Mouse (Mus musculus) CD4-positive, CD25-positive, alpha-beta regulatory T cell, adult 4 months (primary cell): Measurements from ENCODE around the gene Chit1. TPM values are rescaled to one million over a fixed set of nuclear protein-coding genes. Genes with fewer than 3 reads are reported as not detected.

Experiments used
- ATAC-seq: one replicate; pipeline ENCODE4 v1.8.0; 2017
- polyA plus RNA-seq, 2 experiments: library from polyadenylated mRNA; unstranded; fragments of 100-300 nt; shearing (Covaris generic); gene quantifications; one replicate each; pipeline ENCODE4 v1.2.1; 2017

Chit1 gene
- polyA plus RNA-seq: not detected

DNA sequence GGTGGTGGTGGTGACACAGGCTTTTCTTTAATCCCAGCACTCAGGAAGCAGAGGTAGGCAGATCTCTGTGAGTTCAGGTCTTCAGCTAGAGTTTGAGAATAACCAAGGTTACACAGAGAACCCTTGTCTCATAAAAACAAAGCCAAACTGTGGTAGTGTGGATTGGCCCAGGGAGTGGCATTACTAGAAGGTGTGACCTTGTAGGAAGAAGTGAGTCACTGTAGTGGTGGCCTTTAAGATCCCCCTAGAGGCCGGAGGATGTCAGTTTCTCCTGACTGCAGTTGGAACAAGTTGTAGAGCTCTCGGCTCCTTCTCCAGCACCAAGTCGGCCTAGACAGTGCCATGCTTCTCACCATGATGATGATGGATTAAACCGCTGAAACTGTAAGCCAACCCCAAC is at the start of gene Chit1:
Gene Chit1, plus strand, starts transcription at position 264 of the 400 bp plus-strand sequence.
- peak; percentile 50 for ATAC-seq

DNA sequence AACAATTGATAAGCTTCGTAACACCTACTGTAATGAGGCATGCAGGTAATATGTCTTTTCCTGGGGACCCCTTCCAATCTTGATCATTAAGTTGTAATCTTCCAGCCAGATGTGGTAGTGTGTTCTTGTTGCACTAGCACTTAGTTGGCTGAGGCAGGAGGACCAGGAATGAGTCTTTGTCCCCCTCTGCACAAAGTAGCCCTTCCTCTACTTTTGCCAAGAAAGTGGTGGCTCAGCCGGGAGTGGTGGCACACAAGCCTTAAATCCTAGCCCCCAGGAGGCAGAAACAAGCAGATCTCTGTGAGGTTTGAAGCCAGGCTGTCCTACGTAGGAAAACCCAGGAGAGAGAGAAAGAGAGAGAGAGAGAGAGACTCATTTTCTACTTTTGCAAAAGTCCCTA is 49.1 kb upstream of the Chit1 start:
- ATAC-seq: no peak

DNA sequence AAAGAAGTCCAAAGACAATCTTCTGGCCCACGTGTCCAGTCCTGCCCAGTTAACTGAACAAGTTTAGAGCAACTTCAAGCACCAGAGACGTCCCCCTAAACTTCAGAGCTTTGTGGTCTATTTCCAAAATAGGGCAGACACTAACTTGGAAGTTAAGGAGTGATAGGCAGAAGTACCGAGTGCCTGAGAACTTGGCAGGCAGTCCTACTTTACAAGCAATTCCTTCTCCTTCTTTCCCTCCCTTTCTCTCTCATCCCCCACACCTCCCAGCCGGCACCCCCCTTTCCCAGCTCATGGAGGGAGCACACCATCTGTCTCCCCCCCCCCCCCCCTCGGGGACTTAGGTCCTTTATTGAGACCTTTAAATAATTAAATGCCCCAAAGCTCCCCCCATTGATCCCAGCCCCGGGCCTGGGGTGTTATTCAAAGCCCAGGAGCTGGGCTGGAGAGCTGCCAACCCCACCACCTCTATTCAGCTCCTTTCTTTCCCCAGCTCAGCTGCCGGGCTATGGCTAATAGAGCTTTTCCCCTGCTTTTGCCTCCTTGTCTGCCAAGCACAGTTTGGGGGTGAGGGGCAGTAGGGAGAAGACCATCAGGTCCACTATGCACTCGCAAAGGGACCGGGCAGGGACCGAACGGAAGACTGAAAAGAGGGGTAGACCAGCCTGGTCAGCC is 48.5 kb upstream of the Chit1 start:
- ATAC-seq: no peak

DNA sequence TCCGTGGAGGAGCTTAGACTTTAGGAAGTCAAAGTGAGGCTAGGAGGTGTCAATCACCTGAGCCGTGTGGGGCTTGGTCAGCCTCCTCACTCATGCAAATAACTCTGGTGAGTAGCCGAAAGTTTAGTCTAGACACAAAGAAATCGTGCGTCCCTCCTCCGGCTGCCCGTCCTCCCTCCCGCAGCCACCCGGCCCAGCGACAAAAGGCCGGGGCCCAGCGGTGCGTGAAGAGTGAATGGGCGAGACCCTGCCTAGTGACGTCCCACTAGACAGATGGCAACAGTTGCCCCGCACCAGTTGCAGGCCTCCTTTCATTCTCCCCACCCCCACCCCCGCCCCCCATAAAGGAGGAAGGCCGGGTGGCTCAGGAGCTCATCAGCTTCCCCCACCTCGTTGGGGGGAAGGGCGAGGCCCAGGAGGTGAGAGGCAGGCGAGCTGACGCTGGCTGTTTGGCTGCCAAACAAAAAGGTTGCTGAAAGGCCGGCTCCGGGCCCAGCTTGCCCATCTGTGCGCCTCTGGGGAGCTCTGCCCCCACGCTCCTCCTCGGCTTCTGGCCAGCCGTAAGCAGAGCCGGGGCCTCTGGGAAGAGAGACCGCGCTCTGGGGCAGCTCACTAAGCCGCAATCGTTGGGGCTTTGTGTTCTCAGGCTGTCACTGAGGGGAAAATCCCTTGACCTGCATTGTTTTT is 47.8 kb upstream of the Chit1 start:
- ATAC-seq: peak; percentile 5

DNA sequence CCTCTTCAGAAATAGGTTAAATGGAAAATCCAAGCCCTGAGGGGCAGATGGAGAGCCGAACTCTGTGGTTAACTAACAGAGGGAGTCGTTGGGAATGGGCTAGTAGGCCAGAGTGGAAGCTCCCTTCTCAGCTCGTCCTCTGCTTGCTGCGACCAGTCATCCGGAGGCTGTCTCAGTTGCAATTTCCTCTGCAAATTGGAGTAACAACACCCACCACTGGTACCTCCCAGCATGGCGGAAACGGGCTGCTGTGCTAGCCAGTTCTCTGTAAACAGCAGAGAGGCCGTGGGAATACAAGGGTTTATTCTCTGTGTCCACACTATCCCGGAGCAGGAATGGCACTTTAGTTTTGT is 47.3 kb upstream of the Chit1 start:
- ATAC-seq: peak; percentile 13

DNA sequence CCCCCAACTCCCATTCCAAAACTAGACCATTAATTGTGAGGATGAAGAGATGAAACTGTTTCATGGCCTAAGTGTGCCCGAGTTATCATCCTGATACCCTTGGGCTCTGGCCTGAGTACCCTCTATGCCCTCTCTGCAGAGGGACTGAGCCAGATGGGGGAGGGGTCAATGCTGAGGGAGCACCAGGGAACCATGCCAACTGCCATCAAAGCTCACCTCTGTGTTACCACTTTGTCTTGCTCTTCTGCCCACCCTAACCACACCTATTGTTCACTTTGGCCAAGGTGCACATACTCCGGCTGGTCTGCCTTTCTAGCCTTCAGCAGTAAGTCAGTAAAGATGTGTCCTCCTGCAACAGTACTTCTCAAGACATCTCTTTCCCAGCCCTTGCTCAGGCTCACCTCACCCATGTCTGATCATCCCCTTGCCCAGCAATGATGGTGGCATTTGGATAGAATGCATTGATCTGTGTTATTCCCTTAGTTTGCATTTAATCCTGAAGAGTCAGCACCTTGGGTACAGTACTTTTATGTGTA is 46.7 kb upstream of the Chit1 start:
- no peak for ATAC-seq

DNA sequence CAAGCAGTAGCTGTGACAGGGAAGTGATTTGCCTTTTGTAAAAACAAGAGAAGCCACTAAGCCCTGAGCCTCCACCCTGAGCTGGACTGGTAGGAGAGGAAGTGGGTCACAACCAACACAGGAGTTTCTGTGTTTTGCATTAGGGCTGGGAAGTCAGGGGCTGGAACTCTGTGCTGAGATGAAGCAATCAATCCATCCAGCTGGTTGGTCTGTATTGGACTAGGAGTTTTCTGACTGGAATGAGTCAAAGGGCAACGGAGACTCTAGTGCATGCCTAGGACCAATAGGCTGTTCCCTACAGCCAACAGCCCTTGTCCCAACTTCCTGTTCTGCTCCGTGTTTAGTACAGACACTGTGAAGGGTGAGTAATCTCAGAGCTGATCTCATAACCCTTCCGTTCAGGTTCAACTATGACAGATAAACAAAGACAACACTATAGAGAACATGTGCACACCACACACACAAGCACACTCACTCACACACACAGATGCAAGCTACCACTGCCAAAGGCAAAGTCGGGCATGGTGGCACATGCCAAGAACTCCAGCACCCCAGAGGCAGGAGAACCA is 45.7 kb upstream of the Chit1 start:
- ATAC-seq: peak; percentile 53

DNA sequence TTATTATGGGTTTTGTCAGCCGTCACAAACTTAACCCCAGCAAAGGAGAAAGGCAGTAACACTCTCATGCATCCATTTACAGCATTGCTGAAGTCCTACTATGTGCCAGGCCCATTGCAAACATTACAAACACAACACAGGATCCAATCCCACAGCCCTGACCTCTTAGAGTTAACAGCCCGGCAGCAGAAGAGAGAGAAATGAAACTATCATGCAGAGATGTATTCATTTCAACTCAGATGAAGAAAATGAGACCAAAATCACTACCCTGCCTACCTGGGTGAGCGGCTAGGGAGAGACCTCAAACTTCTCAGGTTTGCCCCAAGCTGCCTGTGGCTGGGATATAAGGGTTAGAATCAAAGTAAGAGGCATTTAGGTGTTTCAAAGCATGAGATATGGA is 44.5 kb upstream of the Chit1 start:
- ATAC-seq: no peak

DNA sequence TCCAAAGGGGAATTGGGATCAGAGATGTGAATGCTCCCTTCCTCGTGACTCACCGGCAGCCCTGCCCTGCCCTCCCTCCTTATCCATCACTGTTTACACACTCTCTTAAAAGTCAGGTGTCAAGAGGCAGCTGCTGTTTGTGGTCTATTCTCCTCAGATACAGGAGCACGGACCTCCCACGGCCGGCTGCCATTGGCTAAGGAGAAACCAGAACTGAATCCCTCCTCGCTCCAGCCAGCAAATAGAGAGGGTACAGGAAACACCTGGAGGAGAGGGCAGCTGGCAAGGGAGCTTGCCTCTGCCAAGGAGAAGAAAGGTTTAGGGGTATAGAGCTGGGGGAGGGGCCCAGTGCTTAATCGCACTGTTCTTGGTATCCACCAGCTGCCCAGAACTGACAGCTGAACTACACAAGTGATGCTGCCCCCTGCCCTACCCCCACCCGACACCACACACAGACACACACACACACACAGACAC is 43.9 kb upstream of the Chit1 start:
- ATAC-seq: peak; percentile 40

DNA sequence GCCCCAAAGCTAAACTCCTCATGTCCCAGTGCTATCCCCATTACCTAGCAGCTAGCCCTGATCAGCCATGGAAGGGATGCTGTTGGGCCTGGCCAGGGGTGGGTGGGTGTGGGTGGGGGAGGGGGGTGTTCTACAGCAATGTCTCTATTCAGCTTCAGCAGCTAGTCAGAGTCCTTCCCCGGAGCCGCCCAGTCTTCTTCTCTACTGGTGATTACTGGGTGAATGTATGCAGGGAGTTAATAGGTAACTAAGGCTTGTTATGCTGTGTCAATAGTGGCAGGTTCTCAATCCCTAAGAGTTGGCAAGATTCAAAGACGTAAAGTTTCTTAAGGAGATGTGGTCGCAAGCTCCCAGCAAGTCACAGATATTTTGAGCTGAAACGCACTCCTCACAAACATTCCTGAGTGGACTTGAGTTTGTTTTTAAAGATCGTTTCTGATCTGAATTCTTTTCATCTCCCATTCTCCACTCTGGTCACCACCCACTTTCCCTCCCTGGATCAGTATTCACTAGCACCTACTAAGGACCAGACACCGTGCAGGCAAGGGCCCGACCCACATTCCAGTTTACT is 40.9 kb upstream of the Chit1 start:
- ATAC-seq: no peak

DNA sequence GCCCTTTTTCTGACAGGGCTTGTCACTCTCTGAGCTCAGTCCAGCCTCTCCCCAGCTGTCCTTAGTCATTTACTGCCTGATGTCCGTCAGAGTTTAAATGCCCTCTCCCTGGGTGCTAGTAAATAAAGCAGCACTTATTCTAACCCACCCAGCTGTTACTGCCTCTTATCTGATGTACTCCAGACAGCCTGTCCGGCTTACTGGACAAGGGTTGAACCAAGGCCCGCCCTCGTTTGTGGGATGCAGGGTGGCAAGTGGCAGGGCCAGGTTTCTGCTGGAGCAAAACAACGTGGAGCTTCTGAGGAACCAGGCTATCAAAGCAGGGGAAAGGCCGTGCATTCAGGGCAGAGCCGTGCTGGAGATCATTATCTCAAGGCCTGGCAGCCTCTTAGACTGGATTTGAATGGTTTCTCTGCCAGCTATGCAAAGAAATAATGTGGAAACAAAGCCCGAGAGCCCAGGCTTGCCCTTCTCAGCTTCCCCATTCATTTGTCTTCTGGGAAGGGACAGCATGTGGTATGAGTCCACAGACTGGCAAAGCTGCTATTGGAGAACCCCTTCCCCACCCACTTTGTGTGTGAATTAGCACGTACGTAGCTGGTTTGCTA is 39.5 kb upstream of the Chit1 start:
- ATAC-seq: no peak

DNA sequence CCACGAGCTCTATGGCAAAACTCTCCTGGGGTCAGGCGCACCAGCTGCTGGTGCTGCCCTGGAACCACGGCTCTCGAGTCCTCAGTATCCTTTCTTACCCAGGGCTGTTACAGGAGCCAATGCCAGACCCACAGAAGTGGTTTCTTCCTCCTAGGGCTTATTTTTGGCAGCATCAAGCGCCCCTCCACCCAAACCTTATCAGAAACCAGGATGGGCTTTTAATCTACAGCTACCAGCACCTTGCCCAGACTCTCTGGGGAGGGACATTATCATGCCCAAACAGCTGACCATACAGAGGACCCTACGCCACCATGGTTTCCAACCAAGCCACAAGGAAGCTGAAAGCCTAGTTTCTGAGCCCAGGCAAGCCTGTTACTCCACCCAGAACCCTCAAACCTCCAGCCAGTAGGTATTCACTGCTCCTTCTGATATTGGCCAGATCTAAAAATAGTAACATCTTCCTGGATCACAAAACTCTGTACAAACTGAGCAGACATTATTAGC is 37.9 kb upstream of the Chit1 start:
- ATAC-seq: no peak

DNA sequence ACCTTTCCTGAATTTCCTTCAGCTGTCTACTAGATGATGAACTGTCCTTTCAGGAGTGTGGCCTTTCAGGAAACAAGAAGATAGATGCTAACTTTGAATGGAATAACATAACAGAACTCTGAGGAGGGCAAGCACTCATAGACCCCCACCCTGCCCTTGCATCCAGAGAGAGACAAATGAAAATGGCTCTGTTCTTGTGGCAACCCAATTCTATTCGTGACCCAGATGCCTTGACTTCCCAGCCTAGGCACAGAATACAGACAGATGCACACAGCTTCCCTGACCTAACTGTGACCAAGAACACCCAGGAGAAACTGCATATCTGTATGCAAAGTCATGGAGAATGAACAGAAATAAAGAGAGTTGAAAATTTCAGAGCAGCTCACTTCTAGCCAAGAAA is 37.4 kb upstream of the Chit1 start:
- ATAC-seq: no peak

DNA sequence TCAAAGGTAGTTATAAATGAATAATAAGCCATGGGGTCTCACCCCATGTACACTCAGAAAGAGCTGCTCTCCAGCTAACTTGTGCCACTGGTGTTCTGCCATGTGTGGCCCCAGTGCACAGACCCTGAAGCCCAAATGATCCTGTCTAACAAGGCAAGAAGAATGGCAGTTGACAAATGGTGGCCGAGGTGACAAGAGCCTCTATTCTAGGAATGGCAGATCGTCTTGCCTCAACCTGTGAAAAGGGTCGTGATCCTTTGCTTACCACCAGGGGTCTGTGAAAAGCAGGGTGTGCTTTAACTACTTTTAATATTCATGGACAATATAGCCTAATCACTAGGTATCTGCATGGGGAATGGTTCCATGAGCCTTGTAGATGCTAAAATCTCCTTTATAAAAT is 36.9 kb upstream of the Chit1 start:
- no peak for ATAC-seq

DNA sequence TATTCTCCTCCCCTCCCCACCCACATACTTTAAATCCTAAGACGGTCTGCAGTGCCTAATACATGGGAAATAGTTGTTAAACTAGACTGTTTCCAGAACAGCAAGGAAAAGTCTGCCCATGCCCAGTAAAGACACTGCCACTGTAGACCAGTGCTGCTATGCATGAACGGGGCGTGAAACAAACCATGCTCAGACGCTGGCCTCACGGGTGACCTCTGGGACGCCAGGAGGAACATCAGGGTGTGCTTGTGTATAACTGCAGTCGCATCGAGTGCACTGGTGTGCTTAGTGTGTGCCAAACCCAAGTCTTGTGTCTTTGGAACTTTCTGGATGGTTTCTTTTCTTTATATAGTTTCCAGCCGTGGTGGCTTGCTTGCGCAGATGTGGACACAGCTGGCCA is 36.4 kb upstream of the Chit1 start:
- ATAC-seq: no peak

DNA sequence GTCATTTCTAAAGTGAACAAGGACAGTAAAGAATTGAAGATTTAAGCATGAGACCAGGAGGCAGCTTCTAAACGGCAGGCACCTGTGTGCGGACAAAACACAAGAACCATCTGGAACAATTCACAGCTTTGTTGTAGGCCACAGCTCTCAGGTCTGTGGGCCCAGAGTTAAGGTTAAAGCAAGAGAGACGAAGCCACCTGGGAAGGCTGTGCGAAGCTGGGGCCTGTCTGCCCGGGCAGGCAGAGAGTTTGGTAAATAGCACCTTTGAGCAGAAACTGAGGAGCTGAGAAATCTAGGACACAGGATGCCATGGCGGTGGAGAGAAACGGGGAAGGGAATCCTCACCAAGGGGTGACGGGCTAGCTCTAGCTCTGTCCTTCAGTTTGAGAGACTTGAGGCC is 35.5 kb upstream of the Chit1 start:
- no peak for ATAC-seq

DNA sequence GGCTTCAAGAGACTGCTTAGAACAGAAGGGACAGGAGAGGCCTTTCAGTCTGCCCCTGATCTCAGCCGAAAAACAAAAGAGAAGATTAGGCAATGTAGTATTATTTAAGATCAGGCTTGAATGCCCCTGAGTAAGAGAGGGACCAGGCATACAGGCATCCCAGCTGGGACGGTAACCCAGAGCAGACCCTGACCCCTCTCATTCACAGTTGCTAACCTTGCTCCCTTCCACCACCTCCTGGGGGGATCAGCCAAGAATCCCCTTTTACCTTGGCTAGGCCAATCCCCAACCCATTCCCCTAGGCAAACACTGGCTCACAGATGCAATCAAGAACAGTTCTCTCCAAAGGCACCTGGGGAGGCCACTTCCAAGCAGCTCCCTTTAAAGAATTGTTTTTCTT is 34.3 kb upstream of the Chit1 start:
- ATAC-seq: no peak

DNA sequence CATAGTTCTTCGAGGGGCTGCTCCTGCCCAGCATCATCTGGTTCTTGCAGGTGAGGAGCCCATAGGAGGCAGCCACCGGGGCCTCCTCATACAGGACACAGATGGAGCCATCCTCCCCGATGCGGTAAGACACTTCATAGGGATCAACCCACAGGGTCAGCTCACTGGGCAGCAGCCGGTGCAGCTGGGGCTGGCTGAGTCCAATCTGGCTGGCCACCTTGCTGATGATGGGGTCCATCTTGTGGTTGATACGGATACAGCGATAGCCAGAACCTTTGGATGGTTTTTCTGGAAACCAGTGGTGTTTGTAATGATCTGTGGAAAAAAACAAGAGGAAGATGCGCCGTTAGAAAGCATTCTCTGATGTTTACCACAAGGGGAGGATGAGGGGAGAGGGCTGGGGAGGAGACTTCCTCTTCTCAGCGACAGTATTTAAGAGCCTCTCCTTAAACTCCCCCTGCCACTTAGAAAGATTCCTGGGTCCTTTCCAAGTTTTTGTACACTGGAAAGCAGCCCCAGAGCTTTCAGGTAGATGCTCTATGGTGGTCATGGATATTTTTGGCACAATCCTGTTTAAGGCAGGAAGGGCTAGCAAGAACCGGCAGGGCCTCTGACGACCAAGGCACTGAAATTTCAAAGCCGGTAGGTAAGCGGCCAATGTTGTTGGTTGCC is 33.5 kb upstream of the Chit1 start:
- peak; percentile 33 for ATAC-seq

DNA sequence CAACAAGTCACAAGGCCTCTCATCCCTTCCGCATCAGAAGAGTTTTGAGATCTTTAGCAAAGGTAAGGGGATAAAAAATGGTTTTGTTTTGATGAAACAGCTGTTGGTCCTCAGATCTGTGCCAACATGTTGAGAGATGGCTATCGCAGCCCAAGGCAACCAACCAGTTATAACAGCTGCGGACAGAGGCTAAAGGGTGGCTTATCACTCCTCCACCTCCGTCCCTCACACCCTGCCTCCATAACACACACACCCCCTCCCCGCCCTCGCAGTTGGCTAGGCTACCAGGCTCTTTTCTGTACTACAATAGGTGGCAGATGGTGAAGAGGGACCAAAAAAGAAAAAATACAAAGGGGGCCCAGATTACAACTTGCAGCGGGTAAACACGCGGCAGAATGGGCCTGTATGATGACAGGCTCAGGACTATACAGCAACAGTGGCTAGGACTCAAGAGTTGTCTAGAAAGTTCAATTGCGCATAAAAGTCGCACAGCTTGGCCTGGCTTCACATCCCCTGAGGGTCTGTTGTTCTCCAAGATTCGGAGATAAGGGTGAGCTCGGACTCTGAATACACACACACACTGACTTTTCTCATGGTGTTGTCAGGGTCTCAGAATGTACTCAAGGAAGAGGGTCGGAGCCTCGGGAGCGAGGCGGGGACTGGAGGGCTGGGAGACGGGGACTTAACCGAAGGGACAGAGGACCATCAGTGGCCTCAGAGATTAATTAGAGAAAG is 32.8 kb upstream of the Chit1 start:
- peak; percentile 4 for ATAC-seq

DNA sequence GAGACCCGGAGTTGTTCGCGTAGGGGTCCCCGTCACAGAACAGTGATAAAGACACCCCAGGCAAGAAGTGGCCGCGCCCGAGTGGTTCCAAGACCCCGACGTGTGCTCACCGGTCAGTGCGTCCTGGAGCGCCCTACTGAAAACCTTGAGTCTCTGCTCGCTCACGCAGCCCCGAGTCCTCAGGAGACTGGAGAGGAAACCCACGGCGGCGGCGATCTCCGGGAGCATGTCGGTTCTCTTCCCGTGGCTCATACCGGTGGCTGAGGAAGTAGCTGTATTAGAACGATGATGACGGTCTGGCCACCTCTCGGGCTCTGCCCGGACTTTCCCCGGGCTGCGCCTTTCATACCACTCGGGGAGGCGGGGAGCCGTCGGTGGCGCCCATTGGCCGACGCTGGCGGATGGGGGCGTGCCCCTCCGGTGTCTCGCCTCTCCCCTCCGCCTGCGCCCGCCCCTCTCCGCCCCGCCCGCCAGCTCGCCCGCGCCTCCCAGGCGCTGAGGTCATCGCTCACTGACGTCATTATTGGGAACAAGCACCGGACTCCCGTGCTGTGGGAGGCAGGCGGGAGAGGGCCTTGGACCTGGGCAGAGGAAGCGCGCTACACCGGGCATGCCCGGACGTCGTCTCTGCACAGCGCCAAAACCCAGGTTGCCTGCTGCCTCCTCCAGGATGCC is 32.1 kb upstream of the Chit1 start, which contains the start of gene Btg2:
Gene Btg2, minus strand, starts transcription at position 319 of the 675 bp plus-strand sequence.
- ATAC-seq: peak; percentile 66
